Mouse (Mus musculus): Measurements from ENCODE around the gene Tfe3. TPM values are rescaled to one million over a fixed set of nuclear protein-coding genes. Genes with fewer than 3 reads are reported as not detected.
"Not testable (repeated sequence)": the region's sequence is repeated elsewhere in the genome, so short reads cannot be mapped to it uniquely, and the experiment has no call there.

Tfe3 gene
- total RNA-seq, 2 experiments from 2014 or later, result 6.1 to 8.2 TPM

DNA sequence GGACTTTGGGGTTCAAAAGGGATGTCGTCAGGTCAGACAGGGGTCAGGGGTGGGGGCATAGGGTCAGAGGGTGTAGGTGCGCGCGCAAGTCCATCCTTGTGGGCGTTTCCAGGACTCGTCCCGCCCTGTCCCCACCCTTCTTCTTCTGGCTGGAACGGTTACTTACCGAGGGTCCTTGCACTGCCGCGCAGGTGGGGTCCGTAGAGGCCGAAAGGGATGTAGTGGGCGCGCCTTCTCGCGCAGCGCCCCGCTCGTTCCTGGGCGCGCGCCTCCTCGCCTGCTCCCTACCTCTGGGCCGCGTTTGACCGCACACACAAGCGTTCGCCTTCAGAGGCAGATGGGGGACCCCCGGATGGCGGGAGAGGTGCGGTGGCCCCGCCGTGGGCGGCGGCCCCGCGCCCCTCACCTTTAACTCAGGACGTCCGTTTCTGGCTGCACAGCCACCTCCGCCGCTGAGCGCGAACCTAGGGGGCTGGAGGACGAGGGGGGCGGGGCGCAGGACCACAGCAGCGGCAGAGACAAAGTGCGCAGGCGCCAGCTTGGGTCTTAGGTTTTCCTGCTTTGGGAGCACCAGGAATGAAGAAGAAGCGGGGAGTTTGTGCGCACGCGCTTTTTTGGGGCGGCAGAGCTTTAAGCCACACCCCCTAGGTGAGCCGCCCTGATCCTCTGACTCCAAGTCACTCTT is 11.8 kb upstream of the Tfe3 start, which contains the start of gene Ccdc120:
Gene Ccdc120, minus strand, starts transcription at position 474 of the 685 bp plus-strand sequence.
- no peak for DNase-seq

DNA sequence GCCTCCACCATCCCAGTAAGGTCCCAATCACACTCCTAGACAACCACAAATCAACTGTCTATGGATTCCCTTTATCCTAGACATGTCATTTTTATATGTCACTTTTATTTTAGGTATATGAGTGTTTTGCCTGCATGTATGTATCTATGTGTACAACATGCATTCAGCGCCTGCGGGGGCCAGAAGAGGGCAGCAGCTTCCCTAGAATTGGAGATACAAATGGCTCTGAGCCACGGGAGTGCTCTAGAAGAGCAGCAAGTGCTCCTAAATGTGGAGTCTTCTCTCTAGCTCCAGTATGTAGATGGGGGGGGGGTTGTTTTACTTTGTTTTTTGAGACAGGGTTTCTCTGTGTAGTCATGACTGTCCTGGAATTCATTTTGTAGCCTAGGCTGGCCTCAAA is 8.7 kb upstream of the Tfe3 start:
- DNase-seq, result not testable (repeated sequence)

DNA sequence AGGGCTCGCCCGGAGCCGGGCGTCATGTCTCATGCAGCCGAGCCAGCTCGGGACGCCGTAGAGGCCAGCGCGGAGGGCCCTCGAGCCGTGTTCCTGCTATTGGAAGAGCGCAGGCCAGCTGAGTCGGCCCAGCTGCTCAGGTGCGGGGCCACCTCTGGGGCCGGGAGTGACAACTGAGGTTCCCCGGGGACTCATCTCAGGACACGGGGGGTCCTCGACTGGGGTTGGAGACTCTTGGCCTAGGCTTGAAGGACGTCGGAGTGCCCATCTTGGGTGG is 499 bp downstream of the Tfe3 start:
- no peak for DNase-seq

GRCm38 (mm10) chrX:7763631-7764393 is 1.5 kb downstream of the Tfe3 start:
- DNase-seq, result peak; percentile 22

DNA sequence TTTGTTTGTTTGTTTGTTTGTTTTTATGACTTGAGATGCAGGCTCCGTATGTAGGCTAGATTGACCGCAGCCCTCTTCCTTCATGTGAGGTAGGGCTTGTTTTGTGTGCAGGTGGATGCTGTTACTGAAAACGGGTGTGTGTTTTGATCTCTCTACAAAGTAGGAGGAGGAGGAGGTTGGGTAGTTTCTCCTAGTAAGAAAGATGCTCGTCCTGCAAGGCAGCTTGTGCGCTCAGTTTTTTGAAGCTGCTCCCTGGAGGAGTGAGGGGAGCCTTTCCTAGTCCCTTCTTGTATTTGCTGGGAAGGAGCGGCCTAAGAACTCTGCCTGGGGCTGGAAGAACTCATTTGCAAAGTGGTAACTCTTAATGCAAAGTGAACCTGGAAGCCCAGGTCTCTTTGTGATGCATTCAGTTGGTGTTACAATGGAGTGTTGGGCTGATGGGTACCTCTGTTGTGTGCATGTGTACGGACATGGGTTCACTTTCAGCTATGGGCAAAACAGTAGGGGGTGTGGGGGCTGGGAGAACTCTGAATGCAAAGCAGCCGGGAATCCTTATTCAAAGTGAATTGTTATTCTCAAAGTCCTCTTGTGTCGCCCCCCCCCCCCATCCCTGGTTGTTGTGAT is 2.4 kb downstream of the Tfe3 start:
- no peak for DNase-seq

- no peak for DNase-seq
Measured at GRCm38 (mm10) chrX:7765281-7765670, 2.9 kb downstream of the Tfe3 start.

DNA sequence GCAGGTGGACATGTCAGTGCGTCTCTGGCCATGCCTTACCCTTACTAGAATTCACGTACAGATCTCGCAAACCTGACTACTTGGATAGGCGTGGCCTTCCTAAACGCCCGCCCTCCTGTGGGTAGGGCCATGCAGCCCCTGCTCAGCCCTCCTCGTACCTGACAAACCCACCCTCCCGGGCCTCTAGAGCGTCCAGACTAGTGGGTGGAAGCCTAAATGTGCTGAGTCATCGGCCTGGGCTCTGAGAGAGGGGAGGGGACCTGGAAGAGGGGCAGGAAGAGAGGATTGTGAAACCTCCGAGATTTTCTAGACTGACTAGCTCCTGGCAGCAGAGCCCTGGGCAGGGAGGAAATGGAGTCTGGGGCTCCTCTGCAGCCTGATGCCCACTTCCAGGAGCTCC is 3.4 kb downstream of the Tfe3 start:
- DNase-seq, result peak; percentile 31

GRCm38 (mm10) chrX:7769302-7770017 is 7.1 kb downstream of the Tfe3 start:
- DNase-seq, result no peak

DNA sequence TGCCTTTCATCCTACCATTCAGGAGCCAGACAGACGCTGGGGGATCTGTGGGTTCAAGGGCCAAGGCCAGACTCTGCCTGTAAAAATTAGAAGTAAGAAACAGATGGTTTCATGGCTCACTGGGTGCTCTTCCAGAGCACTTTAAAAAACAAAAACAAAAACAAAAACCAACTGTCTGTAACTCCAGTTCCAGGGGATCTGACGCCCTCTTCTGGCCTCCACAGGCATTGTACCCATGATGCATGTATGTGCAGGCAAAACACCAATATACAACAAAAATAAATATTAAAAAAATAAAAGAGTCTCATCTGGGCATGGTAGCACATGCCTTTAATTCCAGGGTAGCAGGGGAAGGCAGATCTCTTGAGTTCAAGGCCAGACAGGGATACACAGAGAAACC is 10.4 kb downstream of the Tfe3 start:
- DNase-seq, result no peak

GRCm38 (mm10) chrX:7775501-7776205 is 13.3 kb downstream of the Tfe3 start:
- DNase-seq, result no peak

DNA sequence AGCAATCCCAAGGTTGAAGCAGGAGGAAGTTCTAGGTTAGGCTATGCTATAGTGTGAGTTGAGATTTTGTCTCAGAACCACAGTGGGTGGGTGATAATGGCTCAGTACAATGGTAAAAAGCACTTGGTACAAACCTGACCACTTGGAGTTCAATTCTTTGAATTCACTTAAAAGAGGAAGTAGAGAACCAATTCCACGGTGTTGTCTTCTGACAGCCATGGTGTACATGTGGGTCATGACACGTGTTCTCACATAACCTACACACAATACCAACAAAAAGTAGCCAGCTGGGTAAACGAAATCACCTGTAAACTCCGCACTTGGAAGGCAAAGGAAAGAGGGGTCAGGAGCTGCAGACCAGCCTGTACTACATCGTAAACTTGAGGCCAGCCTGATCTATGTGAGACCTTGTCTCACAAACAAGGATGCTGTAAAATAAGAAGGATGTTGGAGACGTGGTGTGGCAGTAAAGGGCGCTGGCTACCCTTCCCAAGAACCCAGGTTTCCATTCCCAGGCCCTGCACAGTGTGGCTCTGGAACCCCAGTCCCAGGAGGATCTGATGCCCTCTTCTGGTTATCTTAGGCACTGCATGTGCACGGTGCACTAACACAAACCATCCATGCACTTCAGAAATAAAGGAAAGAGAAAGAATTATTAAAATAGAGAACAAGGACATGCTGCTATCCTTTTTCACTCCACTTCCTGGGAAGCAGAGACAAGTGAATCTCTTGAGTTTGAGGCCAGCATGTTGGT is 14.1 kb downstream of the Tfe3 start:
- no peak for DNase-seq

DNA sequence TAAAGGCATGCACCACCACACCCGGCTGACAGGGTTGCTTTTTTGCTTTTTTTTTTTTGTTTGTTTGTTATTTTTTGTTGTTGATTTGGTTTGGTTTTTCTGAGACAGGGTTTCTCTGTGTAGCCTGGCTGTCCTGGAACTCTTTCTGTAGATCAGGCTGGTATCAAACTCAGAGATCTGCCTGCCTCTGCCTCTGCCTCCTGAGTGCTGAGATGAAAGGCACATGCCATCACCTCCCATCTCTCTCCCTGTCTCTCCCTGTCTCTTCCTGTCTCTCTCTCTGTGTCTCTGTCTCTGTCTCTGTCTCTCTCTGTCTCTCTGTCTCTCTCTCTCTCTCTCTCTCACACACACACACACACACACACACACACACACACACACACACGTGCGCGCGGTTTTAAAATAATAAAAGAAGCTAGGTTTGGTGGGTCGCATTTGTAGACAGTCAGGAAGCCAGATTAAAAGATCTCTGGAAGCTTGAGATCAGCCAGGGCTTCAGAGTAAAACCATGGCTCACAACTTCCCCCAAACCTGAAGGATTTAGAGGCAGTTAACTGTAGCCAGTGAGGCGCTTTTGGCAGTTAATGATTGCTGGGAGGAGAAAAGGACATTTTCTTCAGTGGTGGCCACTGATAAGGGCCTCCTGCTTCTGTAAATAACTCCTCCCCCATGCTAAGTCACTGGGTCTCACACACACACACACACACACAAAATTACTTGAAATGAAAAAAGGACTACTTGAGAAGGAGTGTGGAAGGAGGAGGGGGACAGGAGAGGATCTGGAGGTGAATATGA is 16.3 kb downstream of the Tfe3 start:
- no peak for DNase-seq

DNA sequence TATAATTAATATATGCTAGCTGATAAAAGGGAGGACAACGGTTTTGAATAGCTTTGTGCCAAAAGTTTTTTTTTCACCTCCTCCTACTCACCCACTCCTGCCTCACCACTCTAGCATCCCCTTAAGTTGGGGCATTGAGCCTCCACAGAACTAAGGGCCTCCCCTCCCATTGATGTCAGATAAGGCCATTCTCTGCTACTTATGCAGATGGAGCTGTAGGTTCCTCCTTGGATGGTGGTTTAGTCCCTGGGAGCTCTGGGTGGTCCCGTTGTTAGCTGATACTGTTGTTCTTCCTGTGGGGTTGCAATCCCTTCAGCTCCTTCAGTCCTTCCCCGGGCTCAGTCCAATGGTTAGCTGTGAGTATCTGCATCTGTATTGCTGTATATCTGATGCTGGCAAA is 16.9 kb downstream of the Tfe3 start:
- DNase-seq, result no peak

DNA sequence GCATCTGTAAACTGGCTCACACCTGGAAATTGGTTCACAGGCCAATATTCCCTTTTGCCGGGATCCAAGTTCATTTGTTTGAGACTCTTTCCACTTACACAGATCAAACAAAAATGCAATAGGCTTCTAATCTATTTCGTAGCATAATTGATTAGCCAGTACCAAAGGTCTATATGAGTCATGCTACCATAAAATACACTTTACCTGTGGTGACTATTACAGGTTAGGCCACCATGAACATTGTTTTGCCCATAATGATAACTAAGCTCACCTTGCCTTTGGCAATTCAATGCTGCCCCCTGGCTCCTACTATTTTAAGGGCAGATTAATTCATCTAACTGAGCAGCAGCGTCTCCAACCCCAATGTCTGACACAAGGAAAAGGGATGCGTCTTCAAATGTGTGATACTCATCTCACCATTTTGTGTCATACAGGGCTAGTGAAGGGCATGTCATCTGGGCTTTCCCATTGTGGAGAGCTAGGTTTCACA is 20.3 kb downstream of the Tfe3 start:
- no peak for DNase-seq

- peak; percentile 64 for DNase-seq
Measured at GRCm38 (mm10) chrX:7789542-7790136, 27.3 kb downstream of the Tfe3 start, which contains the start of gene Gripap1. Gene Gripap1, plus strand, starts transcription at chrX:7789765.

GRCm38 (mm10) chrX:7790309-7790708 is 27.9 kb downstream of the Tfe3 start:
- no peak for DNase-seq

DNA sequence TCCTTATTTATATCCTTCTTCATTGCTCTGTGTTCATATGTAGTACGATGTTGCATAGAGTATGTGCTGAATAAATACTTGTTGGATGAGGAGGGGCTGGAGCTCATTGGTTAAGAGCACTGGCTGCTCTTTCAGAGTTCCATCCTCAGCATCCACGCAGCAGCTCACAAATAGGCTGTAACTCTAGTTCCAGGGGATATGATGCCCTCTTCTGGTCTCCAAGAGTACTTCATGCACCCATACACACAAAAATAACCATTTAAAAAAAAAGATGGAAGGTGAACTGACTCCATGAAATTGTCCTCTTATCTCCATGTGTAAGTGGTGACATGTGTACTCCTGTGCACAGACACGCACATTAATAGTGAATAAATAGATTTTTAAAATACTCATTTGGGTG is 31.0 kb downstream of the Tfe3 start:
- no peak for DNase-seq

DNA sequence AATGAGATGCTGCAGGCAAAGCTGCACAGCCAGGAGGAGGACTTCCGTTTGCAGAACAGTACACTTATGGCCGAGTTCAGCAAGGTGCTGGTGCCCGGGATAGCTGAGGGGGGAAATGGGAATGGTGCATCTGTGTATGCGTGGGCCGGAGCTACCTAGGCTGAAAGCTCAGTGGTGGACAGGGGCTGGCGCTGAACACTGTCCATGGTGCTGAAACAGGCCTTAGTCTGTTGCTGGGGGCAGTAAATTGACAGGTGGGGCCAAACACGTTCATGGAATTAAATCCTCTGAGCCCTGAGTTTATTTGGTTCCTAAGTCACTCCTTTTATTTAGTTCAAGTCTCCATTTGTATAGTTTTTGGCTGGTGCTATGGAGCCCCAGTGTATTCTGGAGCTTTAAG is 32.7 kb downstream of the Tfe3 start:
- no peak for DNase-seq

GRCm38 (mm10) chrX:7797327-7797726 is 35.0 kb downstream of the Tfe3 start:
- no peak for DNase-seq

GRCm38 (mm10) chrX:7802157-7802556 is 39.8 kb downstream of the Tfe3 start:
- not testable (repeated sequence) for DNase-seq

Data from gastrocnemius, postnatal 25 days (tissue).